Mouse (Mus musculus): ENCODE measurements around the gene Morc3.

Gene Morc3

DNA sequence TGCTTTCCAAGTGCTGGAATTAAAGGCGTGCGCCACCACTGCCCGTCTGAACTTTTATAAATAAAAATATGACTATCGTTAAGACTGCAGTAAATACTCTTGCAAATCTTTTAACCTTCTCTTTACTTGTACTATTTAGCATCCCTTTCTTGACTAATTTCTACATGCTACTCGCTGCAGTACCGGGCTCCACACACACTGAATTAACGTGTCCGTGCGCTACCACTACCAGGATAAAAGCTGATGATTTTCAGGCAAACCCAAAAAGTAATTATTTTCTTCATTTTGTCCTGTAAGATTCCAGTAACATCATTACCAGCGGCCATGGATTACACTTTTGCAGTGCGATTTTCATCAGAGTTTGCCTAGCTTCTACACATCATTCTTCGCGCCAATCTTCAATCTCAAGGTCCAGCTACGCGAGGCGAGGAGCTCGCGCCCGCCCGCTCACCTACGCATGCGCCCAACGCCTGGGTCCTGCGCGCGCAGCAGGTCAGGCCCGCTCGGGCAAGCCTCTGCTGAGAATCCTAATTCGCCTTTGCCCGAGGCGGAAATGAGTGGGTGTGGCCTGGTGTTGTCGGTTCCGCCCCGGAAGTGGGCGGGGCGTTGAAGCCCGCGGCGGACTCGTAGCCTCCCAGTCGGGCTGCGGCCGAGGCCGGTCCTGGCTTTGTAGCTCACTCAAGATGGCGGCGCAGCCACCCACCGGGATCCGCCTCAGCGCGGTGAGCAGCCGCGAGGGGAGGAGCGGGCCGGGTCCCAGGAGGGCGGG lies at the start of gene Morc3:
Morc3 (plus strand) TSS at position 495 of the 769 bp plus-strand sequence.
- ATAC-seq (ENCODE audit: low TSS enrichment), result peak; percentile 93

DNA sequence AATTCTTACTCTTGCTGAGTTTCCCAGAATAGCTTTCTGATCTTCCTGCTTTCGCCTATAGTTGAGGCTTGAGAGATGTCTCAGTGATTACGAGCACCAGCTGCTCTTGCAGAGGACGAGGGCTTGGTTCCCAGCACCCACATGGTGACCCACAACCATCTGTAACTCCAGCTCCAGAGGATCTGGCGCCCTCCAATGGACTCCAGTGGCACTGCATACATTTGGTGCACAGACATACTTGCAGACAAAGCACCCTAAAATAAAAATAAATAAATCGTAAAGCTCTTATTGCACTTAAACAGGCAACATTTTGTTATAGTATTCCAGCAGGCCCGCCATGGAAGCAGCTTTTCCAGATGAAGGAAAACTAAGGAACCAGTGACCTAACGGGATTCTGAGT lies 47.7 kb upstream of the Morc3 start:
- no peak for ATAC-seq (ENCODE audit: low TSS enrichment)

DNA sequence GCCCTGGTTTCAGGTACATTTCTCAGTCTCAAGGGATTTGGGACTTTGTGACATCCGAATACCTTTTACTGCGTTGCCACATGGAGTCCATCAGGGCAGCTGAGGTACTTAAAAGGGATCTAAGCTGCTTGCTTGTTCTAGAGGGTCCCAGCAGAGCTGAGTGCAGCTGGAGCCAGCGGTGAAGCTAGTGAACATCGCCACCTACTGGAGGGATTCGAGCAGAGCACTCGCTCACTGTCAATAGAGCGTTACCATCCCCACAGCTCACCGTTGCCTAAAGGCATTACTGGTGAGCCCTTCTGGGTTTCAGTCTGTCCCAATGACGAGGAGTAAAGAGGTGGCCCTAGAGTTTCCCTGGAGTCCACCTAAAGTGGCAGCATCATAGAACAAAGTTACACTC lies 46.1 kb upstream of the Morc3 start:
- ATAC-seq (ENCODE audit: low TSS enrichment), result peak; percentile 83

DNA sequence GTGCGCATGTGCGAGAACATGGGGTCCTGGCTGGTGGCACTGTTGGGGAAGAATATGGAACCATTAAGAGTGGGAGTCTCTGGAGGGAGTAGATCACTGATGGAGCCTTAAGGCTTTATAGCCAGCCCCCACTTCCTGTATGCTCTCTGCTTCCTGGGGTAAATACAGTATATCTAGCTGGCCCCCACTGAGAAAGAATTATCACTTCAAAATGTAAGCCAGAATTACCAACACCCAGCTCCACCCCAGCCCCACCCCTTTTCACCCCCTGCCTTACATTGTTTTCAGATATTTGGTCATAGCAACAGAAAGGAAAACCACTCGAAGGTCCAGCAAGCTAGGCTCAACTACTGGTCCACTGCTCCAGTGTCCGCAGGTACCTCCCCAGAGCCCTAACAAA lies 43.5 kb upstream of the Morc3 start:
- no peak for ATAC-seq (ENCODE audit: low TSS enrichment)

DNA sequence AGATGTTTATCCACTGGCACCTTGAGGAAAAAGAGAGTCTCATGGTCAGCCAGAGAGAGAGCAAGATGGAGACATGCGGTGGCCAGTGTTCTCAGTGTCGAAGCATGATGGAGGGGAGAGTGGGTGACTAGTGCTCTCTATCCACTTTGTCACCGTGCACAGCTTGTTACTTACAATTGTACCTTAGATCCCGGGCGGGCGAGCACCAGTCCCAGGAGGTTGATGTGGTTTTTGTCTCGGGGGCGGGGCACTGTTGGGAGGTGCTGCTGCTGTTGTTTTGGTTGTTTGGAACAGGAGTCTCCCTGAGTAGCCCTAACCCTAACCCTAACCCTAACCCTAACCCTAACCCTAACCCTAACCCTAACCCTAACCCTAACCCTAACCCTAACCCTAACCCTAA lies 43.0 kb upstream of the Morc3 start:
- no peak for ATAC-seq (ENCODE audit: low TSS enrichment)

DNA sequence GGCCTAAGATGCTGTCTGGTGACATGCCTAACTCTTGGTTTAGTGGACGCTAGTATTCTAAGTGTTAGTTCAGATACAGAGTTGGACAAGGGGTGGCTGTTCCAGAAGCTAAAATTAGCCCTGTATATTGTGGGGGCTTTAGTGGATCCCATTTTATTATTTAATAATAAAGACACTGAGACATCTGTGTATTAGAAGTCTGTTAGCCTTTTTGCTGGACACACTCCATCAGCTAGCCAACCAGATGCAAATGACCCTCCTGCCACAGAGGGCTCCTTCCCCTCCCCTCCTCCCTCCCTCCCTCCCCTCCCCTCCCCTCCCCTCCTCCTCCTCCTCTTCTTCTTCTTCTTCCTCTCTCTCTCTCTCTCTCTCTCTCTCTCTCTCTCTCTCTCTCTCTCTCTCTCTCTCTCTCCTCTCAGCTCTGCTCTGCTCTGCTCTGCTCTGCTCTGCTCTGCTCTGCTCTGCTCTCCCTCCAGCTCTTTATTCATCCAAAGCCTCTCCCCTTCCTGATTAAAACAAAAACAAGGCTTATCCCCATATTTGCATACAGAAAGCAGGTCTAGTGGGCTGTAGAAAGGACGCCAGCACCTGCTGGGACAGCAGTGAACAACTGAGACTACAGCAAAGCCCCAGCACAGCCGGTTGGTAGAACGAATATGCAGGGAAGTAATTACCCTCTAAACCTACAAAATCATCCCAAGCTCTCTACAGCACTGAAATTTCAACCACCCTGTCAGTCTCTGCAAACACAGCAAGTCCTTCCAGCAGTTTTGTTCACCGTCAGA lies 41.8 kb upstream of the Morc3 start:
- ATAC-seq (ENCODE audit: low TSS enrichment), result no peak

DNA sequence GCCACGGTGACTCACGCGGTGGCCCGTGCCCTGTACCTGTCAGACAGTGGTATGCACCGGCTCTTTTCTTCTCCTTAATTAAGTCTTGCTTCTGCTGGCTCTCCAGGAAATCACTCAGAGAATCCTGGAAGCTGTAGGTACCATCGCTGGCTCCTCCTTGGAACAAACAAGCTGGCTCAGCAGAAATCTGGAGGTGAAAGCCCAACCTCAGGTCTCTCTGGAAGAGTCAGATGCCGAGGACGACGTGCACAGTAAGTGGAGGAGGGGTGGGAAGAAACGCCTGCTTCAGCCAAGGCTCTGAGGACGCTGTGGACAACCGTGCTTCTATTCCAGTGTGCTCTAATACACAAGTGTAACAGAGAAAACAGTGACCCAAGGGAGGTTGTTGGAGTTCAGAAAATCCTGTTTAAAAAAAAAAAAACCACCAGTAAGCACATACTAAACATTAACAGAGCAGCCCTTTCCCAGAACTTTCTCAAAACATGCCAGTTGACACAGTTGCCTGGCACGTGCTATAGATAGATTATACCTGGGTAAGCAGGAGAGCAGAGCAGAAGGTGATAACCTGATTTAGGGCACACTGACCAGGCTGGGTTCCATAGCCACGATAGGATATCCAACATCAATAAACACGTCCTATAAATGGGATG lies 38.8 kb upstream of the Morc3 start:
- no peak for ATAC-seq (ENCODE audit: low TSS enrichment)

DNA sequence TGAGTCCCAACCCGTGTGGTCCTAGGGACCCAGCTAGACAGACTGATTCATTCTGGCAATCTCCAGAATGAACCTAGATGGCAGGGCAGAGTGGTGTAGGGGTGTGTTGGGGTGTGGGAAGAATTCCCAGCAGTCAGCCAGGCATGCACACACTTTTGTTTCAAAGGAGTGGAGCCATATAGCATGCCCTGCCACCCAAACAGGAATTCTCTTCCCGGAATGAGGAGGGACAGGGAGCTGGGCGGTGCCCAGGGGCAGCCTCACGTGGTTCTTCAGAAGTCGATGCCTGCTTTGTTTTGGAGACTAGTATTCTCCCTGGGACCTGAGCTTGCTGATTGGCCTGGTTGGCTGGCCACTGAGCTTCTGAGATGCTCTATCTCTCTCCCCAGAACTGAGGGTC lies 37.1 kb upstream of the Morc3 start:
- no peak for ATAC-seq (ENCODE audit: low TSS enrichment)

DNA sequence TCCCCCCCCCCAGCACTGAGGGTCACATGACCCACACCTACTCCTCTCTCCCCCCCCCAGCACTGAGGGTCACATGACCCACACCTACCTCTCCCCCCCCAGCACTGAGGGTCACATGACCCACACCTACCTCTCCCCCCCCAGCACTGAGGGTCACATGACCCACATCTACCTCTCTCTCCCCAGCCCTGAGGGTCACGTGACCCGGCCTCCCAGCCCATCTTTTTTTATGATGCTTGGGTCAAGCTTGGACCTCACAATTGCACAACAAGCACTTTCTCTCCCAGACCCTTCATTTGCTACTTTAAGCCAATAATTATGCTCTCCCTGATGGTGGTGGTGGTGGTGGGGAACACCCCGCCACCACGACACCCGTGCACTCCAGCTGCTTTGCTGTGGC lies 36.5 kb upstream of the Morc3 start:
- no peak for ATAC-seq (ENCODE audit: low TSS enrichment)

DNA sequence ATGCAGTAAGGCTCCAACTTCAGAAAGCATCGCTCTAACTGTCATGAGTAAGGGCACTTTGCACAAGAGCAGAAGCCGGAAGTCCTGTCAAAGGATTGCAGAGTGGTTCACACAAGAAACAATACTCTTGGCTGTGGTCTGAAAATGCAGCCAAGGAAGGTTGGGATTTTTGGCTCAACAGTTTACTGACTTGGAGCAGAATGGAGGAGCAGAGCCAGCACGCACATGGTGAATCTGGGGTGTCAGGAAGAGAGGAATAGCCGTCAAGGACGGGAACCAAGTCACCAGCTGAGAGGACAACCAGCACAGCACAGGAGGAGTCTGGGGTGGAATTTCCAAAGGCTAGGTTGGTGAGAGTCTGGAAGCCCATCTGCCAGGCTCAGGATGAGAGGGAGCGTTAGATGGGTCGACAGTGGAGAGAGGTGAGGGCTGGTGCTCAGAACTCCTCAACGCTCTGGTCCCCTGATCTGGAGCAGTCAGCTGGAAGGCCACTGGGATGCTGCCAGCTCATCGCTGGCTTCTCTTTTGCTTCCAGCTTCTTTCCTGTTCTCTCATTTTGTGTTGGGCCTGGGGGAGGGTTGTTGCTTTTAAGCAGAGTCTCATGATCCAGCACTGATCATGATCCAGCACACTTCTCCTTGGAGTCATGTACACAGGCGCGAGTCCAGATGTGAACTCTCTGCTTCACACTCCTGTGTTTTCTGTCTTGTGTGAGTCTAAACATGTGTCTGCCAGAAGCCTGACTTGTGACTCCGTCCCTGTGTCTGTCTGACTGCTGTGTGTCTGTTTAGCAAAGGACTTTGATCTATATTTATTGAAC lies 34.7 kb upstream of the Morc3 start:
- ATAC-seq (ENCODE audit: low TSS enrichment), result peak; percentile 22; the same call in 1 of the 2 replicates

DNA sequence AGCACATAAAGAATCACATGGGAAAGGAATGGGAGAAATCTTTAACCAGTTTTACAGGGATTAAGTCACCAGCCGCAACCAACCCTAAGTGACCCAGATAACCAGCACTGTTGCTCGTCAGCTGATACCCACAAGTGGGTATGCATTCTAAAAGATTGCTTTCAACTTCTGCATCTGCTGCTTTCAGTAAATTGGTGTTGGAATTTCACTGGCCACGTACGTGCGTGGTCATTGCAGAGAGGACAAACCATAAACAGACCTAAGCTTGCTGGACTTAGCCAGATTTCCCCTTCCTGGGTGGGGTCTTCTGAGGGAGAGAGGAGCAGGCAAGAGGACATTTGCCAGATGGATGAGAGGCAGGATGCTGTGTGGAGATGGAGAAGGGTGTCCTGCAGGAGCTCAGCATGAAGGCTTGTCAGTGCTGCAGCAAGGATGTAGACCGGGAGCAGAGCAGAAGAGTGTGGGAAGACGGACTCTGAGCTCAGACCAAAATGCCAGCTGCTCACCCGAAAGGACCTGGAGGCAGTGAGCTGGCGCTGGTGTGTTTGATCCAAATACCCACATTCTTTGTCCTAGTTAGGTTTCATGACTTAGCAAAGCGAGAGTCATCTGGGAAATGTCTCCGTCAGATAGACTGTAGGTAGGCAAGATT lies 34.0 kb upstream of the Morc3 start:
- peak; percentile 85 for ATAC-seq (ENCODE audit: low TSS enrichment)

DNA sequence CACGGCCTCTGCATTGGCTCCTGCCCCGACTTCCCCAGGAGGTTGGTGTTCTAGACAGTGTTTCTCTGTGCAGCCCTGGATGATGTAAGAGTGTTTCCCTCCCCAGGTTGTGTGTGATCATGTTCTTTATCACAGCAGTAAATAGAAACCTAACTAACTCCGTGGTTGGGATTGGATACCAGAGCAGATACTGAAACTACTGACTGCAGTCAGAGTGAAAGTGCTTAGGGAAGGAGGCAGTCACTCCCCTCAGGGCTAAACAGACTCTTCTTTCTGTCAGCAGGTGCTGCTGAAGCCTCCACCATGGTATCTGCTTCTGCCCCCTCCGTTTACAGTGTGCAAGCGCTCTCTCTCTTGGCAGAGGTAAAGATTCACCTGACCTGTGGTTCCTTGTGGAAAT lies 33.3 kb upstream of the Morc3 start:
- ATAC-seq (ENCODE audit: low TSS enrichment), result peak; percentile 31

DNA sequence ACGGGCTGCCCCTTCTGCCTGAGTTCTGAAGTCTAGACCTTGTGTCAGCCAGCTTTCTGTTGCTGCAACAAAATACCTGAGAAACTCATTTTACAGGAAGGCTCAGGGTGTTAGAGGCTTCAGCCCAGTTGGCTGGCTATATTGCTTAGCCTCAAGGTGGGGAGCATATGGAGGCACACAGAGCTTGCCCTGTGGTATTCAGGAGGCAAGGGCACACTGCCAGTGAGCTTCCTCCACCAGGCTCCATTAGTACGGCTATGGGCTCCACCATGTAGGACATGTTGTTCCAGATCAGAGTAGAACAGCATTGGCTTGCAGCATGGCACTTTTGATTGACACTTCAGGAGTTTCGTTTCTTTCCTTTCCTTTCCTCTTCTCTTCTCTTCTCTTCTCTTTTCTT lies 32.9 kb upstream of the Morc3 start:
- no peak for ATAC-seq (ENCODE audit: low TSS enrichment)

DNA sequence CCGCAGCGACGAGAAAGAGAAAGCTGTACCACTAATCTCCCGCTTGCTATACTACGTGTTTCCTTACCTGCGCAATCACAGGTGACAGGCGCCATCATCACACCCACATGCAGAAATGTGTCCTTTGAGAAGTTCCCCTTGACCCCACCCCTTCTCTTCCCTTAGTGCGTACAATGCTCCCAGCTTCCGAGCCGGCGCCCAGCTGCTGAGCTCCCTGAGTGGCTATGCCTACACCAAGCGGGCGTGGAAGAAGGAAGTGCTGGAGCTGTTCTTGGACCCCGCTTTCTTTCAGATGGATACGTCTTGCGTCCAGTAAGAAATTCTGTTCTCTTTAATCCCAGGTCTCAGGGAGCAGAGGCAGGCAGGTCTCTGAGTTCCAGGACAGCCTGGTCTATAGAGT lies 32.0 kb upstream of the Morc3 start:
- no peak for ATAC-seq (ENCODE audit: low TSS enrichment)

DNA sequence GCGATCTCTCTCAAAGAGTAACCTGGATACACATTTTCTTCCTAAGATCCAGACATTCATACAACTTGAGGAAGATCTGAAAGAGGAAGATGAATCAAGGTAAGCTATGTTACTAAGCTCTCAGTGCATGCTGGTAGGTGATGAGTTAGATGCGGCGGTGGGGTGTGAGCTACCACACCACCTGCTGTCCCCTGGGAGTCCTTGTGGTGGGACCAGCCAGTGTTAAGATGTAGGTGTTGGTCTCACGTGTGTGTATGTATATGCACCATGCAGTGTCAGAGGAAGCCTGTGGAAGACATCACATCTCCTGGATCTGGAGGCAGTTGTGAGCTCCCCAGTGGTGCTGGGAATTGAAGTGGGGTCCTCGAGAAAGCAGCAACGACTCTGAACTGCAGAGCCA lies 24.8 kb upstream of the Morc3 start:
- no peak for ATAC-seq (ENCODE audit: low TSS enrichment)

DNA sequence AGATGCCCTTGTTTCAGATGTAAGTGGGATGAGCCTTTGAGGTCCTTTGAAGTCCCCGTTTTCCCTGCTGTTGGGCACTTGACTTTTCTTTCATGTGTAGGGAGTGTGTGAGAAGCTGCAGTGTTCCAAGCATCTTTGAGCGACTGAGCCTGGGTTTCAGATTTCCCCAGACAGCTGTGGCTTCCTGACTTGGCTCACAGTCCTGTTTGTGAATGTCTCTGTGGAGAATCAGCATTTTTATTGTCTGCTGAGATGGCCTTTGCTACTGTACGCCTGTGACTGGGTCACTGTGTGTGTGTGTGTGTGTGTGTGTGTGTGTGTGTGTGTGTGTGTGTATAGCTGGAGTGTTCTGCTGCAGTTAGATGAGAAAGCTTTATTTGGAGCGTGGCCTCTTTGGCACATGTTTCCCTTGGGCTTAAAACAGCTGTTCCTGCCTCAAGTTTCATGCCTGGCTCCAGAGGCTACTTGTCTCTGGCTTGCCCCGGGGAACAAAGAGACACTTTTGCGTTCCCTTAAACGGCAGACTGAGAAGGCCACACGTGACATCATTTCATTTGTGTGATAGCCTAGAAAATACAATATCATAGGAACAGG lies 23.9 kb upstream of the Morc3 start:
- ATAC-seq (ENCODE audit: low TSS enrichment), result peak; percentile 44

DNA sequence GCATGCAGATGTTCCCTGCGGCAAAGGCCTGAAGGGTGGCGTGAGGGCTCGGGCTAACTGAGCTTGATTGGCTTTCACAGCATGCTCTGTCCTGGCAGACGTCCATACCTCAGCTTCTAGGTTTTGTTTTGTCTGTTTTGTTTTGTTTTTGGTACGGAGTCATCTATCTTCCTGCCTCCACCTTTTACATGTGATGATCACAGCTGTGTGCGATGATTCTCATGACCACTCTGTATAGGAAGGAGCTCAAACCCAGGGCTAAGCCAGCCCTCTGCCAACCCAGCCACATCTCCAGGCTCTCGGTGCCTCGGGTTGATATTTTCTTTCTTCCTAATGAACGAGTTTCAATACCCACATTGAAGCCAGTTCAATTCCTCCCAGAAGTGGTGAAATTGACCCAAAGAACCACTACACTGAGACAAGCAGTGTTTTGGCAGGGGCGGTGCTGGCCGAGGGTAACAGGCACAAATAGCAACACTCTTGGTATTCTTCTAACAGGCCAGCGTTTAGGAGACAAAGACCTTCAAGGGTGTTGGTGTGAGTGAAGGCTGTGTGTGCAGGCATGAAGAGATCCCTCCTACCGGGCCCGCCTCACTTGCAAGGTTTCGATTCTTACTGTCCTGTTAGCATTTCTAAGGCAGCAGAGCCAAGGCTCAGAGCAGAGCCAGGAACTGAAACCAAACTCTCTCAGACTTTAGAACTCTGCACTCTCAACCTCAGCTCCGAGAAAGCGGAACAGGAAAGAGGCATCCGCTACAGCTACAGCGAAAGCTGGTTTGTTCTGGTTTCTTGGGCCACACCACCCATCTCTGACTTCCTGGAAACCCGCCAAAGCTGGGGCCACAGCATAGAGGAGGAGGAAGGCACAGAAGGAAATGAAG lies 15.8 kb upstream of the Morc3 start:
- 0 out of 2 replicates have a peak, but pooled peaks have one; percentile 38 for ATAC-seq (ENCODE audit: low TSS enrichment)

DNA sequence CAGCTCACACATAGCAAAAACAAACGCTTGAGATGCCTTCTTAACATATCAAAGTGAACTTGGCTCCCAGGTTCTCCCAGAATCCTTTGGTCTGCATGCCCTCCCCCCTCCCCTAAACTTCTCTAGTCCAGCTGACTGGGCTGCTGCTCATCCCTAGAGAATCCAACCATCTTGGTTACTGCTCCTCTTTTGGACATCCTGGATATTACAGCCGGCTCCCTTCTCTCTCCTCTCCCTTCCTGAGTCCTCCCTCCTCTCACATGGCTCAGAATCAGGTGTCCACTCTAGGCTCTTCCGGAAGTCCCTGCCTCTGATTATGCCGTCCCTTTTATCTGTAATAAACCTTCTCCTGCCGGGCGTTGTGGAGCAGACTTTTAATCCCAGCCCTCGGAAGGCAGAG lies 15.1 kb upstream of the Morc3 start:
- no peak for ATAC-seq (ENCODE audit: low TSS enrichment)

DNA sequence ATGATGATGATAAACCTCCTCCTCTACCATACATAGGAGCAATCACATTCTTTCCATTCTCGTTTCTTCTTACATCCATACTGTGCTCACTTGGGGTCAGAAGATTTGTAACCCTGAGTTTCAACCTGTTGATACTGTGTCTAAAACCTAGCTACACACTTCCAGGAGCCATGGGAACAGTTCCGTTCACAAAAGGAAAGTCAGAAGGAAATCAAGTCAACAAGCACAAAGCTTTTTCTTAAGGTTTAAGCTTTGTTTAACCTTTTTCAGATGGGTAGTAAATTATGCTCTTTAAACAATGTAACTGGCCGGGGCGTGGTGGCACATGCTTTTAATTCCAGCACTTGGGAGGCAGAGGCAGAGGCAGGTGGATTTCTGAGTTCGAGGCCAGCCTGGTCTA lies 14.6 kb upstream of the Morc3 start:
- no peak for ATAC-seq (ENCODE audit: low TSS enrichment)
